Mouse (Mus musculus) mature B cell (primary cell): ENCODE results near the gene 4933406M09Rik.

Experiments
- in situ Hi-C: fragments of 300-500 bp; cut with MboI; formaldehyde crosslinking; loops from 2 replicates; pipeline ENCODE4 v1.14.3; 2019

Gene 4933406M09Rik

GRCm38 (mm10) chr1:134433473-134433872, 47.7 kb downstream of the 4933406M09Rik start:
- in situ Hi-C loops, result no loop called here

GRCm38 (mm10) chr1:134435414-134435813, 49.7 kb downstream of the 4933406M09Rik start:
- in situ Hi-C loops, result no loop called here

GRCm38 (mm10) chr1:134440437-134440836, 54.7 kb downstream of the 4933406M09Rik start:
- in situ Hi-C loops, result no loop called here
